Mouse (Mus musculus) C2C12 (cell line): ENCODE results near the gene Ifnb1.

Source experiments
- CEBPB ChIP-seq: IDR thresholded peaks from one replicate; pipeline ENCODE4 v1.6.1; 2011; ENCODE audit warnings: low read depth, mild to moderate bottlenecking, control low read depth, moderate library complexity
- CTCF ChIP-seq: IDR thresholded peaks from one replicate; pipeline ENCODE4 v1.5.1; 2011; ENCODE audit not compliant: control insufficient read depth, insufficient read depth, insufficient read length
- MAX ChIP-seq: IDR thresholded peaks from one replicate; pipeline ENCODE4 v1.6.1; 2011; ENCODE audit warnings: mild to moderate bottlenecking, control low read depth
- MYOG ChIP-seq: IDR thresholded peaks from one replicate; pipeline ENCODE4 v1.6.1; 2011; ENCODE audit not compliant: control insufficient read depth, insufficient read length; ENCODE audit errors: extremely low read depth
- USF1 ChIP-seq: IDR thresholded peaks from one replicate; pipeline ENCODE4 v1.6.1; 2011; ENCODE audit warnings: low read depth, mild to moderate bottlenecking, control low read depth, moderate library complexity

- TF ChIP-seq CTCF (no peak), USF1 (no peak), MAX (no peak), MYOG (no peak), CEBPB (no peak)
Observed at GRCm38 (mm10) chr4:88543649-88544234, 21.2 kb upstream of the Ifnb1 start.
